Mouse (Mus musculus): ENCODE measurements around the gene Nepn. TPM values are rescaled to one million over a fixed set of nuclear protein-coding genes. Genes with fewer than 3 reads are reported as not detected.

Gene Nepn
- polyA plus RNA-seq, 1 experiment from 2014 or later, result not detected

DNA sequence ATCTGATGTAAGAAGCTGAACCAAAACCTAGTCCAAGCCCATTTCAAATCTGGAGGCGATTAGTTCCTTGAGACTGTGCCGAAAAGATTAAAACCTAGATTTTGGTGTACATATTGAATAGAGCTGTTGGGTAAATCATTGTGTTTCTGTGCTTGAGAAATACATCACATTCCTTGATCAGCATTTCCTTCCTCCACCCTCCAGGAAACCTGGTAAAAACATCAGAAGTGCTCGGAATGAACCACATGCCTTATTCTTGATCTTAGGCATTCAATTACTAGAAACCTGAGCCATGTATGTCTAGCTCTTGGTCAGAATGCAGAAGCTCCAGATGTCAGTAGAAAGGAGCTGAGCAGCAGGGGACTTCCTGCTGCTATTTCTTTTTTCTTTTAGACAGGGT lies 666 bp downstream of the Nepn start:
- H3K4me1 ChIP-seq (ENCODE audit: control insufficient read depth, insufficient read depth, low read length), result no peaks in the 10 kb centered on the region
- no peaks in the 10 kb centered on the region for H3K27me3 ChIP-seq (ENCODE audit: control insufficient read depth, insufficient read depth, low read length)
- no peaks in the 10 kb centered on the region for H3K36me3 ChIP-seq (ENCODE audit: control insufficient read depth, insufficient read depth, low read length)
- no peak overlapping the region for H3K9ac ChIP-seq (ENCODE audit: low read depth, low read length)
- H3K9me3 ChIP-seq (ENCODE audit: control insufficient read depth, low read length), result no peaks in the 10 kb centered on the region
- H3K4me3 ChIP-seq (ENCODE audit: low read length), result no peak overlapping the region
- no peak overlapping the region for H3K27ac ChIP-seq (ENCODE audit: low read depth, low read length)
- ATAC-seq (ENCODE audit: low FRiP score, low TSS enrichment), result no peak
- WGBS, result 66% methylated on average over 3 of the region's 3 CpGs
- H3K4me2 ChIP-seq (replicated peaks; ENCODE audit: low read depth, low read length), result no peak overlapping the region

DNA sequence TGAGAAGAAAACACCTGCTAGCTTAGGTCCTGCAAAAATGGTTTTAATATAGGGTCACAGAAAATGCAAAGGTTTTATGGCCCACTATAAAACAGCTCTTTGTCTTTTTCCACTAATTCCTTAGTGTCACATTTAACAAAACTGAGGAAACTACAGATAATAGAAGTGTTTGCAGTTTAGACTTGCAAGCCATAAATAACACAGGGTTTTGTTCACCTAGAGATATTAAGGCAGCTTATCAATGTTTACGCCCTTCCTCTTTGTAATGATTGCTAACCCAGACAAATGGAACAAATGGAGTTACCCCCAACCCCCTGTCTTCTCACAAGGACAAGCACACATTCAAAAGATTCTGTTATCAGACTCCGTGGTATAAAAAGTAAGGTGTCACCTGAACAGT lies 2.4 kb downstream of the Nepn start:
- no peak overlapping the region for H3K4me2 ChIP-seq (replicated peaks; ENCODE audit: low read depth, low read length)
- H3K36me3 ChIP-seq (ENCODE audit: control insufficient read depth, insufficient read depth, low read length), result no peaks in the 10 kb centered on the region
- no peaks in the 10 kb centered on the region for H3K4me1 ChIP-seq (ENCODE audit: control insufficient read depth, insufficient read depth, low read length)
- H3K9ac ChIP-seq (ENCODE audit: low read depth, low read length), result no peak overlapping the region
- H3K27me3 ChIP-seq (ENCODE audit: control insufficient read depth, insufficient read depth, low read length), result no peaks in the 10 kb centered on the region
- no peak overlapping the region for H3K4me3 ChIP-seq (ENCODE audit: low read length)
- no peaks in the 10 kb centered on the region for H3K9me3 ChIP-seq (ENCODE audit: control insufficient read depth, low read length)
- ATAC-seq (ENCODE audit: low FRiP score, low TSS enrichment), result no peak
- no peak overlapping the region for H3K27ac ChIP-seq (ENCODE audit: low read depth, low read length)
- 85% methylated on average over 2 of the region's 2 CpGs for WGBS

DNA sequence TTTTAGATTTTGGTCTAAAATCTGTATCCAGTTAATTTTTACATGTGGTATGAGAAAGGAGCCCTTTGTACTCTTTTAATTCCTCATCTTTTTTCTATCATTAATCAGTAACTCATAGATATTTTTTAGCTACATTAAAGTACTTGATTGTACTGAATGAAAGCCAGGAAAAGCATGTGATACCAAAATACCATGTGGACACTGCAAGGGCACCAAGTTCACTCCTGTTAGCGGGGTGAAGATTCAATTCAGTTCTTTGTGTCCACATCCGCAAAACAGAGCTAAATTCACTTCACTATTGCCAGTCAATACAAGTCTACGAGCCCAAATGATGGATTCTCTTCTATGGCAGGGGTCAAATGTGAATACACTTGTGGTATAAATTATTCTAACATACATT lies 7.9 kb downstream of the Nepn start:
- WGBS, result 89% methylated on average over 3 of the region's 3 CpGs
- H3K9ac ChIP-seq (ENCODE audit: low read depth, low read length), result no peak overlapping the region
- H3K4me1 ChIP-seq (ENCODE audit: control insufficient read depth, insufficient read depth, low read length), result no peaks in the 10 kb centered on the region
- H3K4me3 ChIP-seq (ENCODE audit: low read length), result no peak overlapping the region
- ATAC-seq (ENCODE audit: low FRiP score, low TSS enrichment), result no peak
- H3K4me2 ChIP-seq (replicated peaks; ENCODE audit: low read depth, low read length), result no peak overlapping the region
- H3K36me3 ChIP-seq (ENCODE audit: control insufficient read depth, insufficient read depth, low read length), result no peaks in the 10 kb centered on the region
- H3K27me3 ChIP-seq (ENCODE audit: control insufficient read depth, insufficient read depth, low read length), result no peaks in the 10 kb centered on the region
- H3K9me3 ChIP-seq (ENCODE audit: control insufficient read depth, low read length), result no peaks in the 10 kb centered on the region
- no peak overlapping the region for H3K27ac ChIP-seq (ENCODE audit: low read depth, low read length)

DNA sequence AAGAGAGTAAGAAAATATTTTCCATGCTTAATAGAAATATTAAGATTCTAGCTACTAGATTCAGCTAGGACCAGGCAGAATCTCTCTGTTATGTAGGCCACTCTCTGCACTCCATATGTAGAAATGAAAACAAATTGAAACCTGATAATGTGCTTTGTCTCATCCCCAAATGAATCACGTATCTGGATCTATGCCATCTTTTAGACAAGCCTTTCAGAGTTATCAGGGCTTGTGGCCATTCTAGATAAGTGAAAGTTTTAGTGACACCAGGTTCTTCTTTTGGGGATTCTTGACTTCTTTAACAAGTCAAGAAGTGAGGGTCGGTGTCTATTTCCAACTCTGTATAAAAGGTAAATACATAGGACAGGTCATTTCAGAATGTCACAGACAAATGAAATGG lies 9.9 kb downstream of the Nepn start:
- 81% methylated on average over 2 of the region's 2 CpGs for WGBS

DNA sequence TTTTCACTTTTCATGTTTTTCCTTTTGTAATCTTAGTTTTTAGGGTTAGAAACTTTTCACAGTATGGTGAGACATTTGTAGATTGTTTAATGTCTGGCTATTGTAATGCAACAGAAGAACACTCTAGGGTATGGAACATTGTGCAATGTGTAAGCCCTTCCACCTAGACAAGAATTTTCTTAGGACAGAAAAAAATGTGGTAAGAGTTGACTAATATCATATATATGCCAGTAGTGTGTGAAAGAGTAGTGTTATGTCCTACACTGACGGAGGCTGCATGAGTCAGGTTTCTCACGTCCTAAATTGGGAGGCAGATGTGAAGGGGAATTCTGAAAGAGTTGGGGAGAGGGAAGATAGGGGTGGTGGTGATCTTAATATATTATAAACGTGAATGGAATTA lies 10.9 kb downstream of the Nepn start:
- no peak overlapping the region for H3K4me3 ChIP-seq (ENCODE audit: low read length)
- ATAC-seq (ENCODE audit: low FRiP score, low TSS enrichment), result no peak
- H3K4me1 ChIP-seq (ENCODE audit: control insufficient read depth, insufficient read depth, low read length), result no peaks in the 10 kb centered on the region
- H3K36me3 ChIP-seq (ENCODE audit: control insufficient read depth, insufficient read depth, low read length), result no peaks in the 10 kb centered on the region
- no peaks in the 10 kb centered on the region for H3K27me3 ChIP-seq (ENCODE audit: control insufficient read depth, insufficient read depth, low read length)
- H3K27ac ChIP-seq (ENCODE audit: low read depth, low read length), result no peak overlapping the region
- H3K9me3 ChIP-seq (ENCODE audit: control insufficient read depth, low read length), result no peaks in the 10 kb centered on the region
- no peak overlapping the region for H3K9ac ChIP-seq (ENCODE audit: low read depth, low read length)
- 67% methylated on average over 3 of the region's 3 CpGs for WGBS
- no peak overlapping the region for H3K4me2 ChIP-seq (replicated peaks; ENCODE audit: low read depth, low read length)

More for the DNA sequence above, 9.9 kb downstream of the Nepn start:
- no peak overlapping the region for H3K27ac ChIP-seq (ENCODE audit: low read depth, low read length)
- H3K4me1 ChIP-seq (ENCODE audit: control insufficient read depth, insufficient read depth, low read length), result no peaks in the 10 kb centered on the region
- no peak overlapping the region for H3K9ac ChIP-seq (ENCODE audit: low read depth, low read length)
- H3K36me3 ChIP-seq (ENCODE audit: control insufficient read depth, insufficient read depth, low read length), result no peaks in the 10 kb centered on the region
- no peak overlapping the region for H3K4me2 ChIP-seq (replicated peaks; ENCODE audit: low read depth, low read length)
- no peak overlapping the region for H3K4me3 ChIP-seq (ENCODE audit: low read length)
- no peaks in the 10 kb centered on the region for H3K9me3 ChIP-seq (ENCODE audit: control insufficient read depth, low read length)
- ATAC-seq (ENCODE audit: low FRiP score, low TSS enrichment), result no peak
- H3K27me3 ChIP-seq (ENCODE audit: control insufficient read depth, insufficient read depth, low read length), result no peaks in the 10 kb centered on the region

DNA sequence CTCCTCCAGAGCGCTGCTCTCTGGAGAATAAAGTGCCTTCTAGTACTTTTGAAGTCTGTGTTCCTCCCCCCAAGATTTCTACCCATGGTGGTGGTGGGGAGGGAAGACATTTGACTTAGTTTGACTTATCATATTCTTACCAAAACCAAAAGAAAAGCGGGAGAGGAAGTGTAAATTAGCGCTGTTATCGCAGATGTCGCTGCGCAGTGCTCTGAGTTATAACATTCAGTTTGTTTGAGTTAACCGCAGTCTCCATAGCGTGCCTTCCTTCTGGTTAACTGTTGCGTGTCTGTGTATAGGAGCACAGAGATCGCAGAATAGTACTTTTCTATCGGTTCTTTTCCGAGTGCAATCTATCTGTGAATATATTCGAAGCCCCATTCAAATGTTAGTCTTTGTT lies 16.4 kb downstream of the Nepn start:
- H3K4me1 ChIP-seq (ENCODE audit: control insufficient read depth, insufficient read depth, low read length), result no peaks in the 10 kb centered on the region
- H3K4me3 ChIP-seq (ENCODE audit: low read length), result no peak overlapping the region
- no peak overlapping the region for H3K27ac ChIP-seq (ENCODE audit: low read depth, low read length)
- ATAC-seq (ENCODE audit: low FRiP score, low TSS enrichment), result no peak
- no peaks in the 10 kb centered on the region for H3K9me3 ChIP-seq (ENCODE audit: control insufficient read depth, low read length)
- 88% methylated on average over 13 of the region's 13 CpGs for WGBS
- H3K4me2 ChIP-seq (replicated peaks; ENCODE audit: low read depth, low read length), result no peak overlapping the region
- no peak overlapping the region for H3K9ac ChIP-seq (ENCODE audit: low read depth, low read length)
- H3K36me3 ChIP-seq (ENCODE audit: control insufficient read depth, insufficient read depth, low read length), result no peaks in the 10 kb centered on the region
- H3K27me3 ChIP-seq (ENCODE audit: control insufficient read depth, insufficient read depth, low read length), result no peaks in the 10 kb centered on the region

DNA sequence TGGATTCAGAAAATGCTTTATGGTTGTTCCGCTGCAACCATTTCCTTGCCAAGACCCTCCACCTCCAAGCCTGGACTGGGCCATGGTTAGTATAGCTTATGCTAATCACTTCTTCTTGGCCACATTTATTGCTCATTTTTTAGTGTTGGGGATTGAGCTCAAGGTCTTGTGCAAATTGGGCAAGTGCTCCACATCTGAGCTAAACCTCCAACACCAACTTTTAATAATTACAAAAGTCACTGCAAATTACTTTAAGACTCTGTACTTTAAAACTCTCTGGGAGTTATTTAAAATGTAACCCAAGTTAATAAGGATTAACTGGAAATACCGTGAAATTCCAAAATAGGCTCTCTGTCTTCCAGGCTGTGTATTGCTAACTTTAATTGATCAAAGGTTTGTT lies 18.8 kb downstream of the Nepn start:
- no peaks in the 10 kb centered on the region for H3K4me1 ChIP-seq (ENCODE audit: control insufficient read depth, insufficient read depth, low read length)
- 92% methylated on average over 2 of the region's 2 CpGs for whole genome bisulfite sequencing
- H3K36me3 ChIP-seq (ENCODE audit: control insufficient read depth, insufficient read depth, low read length), result no peaks in the 10 kb centered on the region
- H3K9ac ChIP-seq (ENCODE audit: low read depth, low read length), result no peak overlapping the region
- no peak for ATAC-seq (ENCODE audit: low FRiP score, low TSS enrichment)
- no peak overlapping the region for H3K27ac ChIP-seq (ENCODE audit: low read depth, low read length)
- no peaks in the 10 kb centered on the region for H3K9me3 ChIP-seq (ENCODE audit: control insufficient read depth, low read length)
- H3K4me2 ChIP-seq (replicated peaks; ENCODE audit: low read depth, low read length), result no peak overlapping the region
- H3K27me3 ChIP-seq (ENCODE audit: control insufficient read depth, insufficient read depth, low read length), result no peaks in the 10 kb centered on the region
- no peak overlapping the region for H3K4me3 ChIP-seq (ENCODE audit: low read length)

DNA sequence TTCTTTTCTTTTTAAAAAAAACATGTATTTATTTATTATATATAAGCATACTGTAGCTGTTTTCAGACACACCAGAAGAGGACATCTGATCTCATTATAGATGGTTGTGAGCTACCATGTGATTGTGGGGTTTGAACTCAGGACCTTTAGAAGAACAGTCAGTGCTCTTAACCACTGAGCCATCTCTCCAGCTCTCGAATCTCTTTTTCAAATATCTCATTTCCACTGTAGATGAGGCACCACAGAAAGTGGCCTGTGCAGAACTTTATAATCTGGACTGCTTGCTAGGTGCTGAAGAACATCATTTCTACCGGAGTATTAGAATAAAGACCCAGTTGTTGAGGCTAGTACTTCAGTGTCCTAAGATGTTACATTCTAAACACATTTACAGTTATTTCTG lies 26.2 kb downstream of the Nepn start:
- no peak for ATAC-seq (ENCODE audit: low FRiP score, low TSS enrichment)
- no peak overlapping the region for H3K9ac ChIP-seq (ENCODE audit: low read depth, low read length)

DNA sequence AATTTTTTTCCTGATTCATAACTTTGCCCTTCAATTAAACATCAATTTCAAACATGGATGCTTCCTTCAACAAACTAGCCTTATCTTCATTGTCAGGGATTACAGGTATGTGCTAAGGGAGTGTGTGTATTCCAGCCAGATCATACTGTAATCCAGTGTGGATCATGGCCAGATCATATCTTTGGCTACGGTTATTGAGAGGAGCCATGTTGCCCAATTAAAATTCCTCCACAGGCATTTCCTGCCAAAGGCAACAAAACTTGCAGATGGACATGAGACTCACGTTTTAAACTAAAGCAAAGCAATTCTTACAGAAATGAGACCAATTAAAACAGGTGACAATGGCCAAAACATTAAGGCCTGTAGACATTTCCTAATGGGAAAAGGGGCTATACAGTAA lies 27.7 kb downstream of the Nepn start:
- WGBS, result 46% methylated on average over 2 of the region's 2 CpGs
- Histone ChIP-seq H3K4me2 (replicated peaks; ENCODE audit: low read depth, low read length) (peak overlapping the region; percentile 48), H3K4me1 (ENCODE audit: control insufficient read depth, insufficient read depth, low read length) (peaks cover 9% of the 10 kb centered on the region), H3K27ac (ENCODE audit: low read depth, low read length) (no peak overlapping the region), H3K9ac (ENCODE audit: low read depth, low read length) (no peak overlapping the region), H3K27me3 (ENCODE audit: control insufficient read depth, insufficient read depth, low read length) (no peaks in the 10 kb centered on the region), H3K9me3 (ENCODE audit: control insufficient read depth, low read length) (no peaks in the 10 kb centered on the region), H3K4me3 (ENCODE audit: low read length) (peak overlapping the region; percentile 76; the same call in 1 of the 2 replicates), H3K36me3 (ENCODE audit: control insufficient read depth, insufficient read depth, low read length) (no peaks in the 10 kb centered on the region)
- ATAC-seq (ENCODE audit: low FRiP score, low TSS enrichment), result no peak

More for the DNA sequence above, 26.2 kb downstream of the Nepn start:
- Histone ChIP-seq H3K36me3 (ENCODE audit: control insufficient read depth, insufficient read depth, low read length) (no peaks in the 10 kb centered on the region), H3K4me2 (replicated peaks; ENCODE audit: low read depth, low read length) (no peak overlapping the region), H3K27ac (ENCODE audit: low read depth, low read length) (no peak overlapping the region), H3K9me3 (ENCODE audit: control insufficient read depth, low read length) (no peaks in the 10 kb centered on the region), H3K4me1 (ENCODE audit: control insufficient read depth, insufficient read depth, low read length) (peaks cover 9% of the 10 kb centered on the region), H3K27me3 (ENCODE audit: control insufficient read depth, insufficient read depth, low read length) (no peaks in the 10 kb centered on the region), H3K4me3 (ENCODE audit: low read length) (no peak overlapping the region)
- WGBS, result 90% methylated on average over 2 of the region's 2 CpGs
